Mouse (Mus musculus) stomach, embryonic 15.5 days (tissue): ENCODE measurements around the gene Ccl24. TPM values are rescaled to one million over a fixed set of nuclear protein-coding genes. Genes with fewer than 3 reads are reported as not detected.

Experiments
- ATAC-seq: fragments of 200-750 bp; cut with Nextera tagmentation; 2 replicates; pipeline ENCODE4 v1.8.0; 2017; ENCODE audit warnings: low read depth, moderate number of reproducible peaks, moderate TSS enrichment; ENCODE audit not compliant: insufficient read depth, low FRiP score
- H3K27ac ChIP-seq: fragments of 300-500 bp; sonication (generic); 2 replicates; pipeline ENCODE4 v1.5.1; 2015; ENCODE audit warnings: mild to moderate bottlenecking, inconsistent platforms
- H3K27me3 ChIP-seq: fragments of 300-500 bp; sonication (generic); replicated peaks from 2 replicates; pipeline ENCODE4 v1.6.1; 2015; ENCODE audit warnings: inconsistent platforms
- H3K36me3 ChIP-seq: fragments of 300-500 bp; sonication (generic); 2 replicates; pipeline ENCODE4 v1.6.1; 2015; ENCODE audit warnings: inconsistent platforms
- H3K4me1 ChIP-seq: fragments of 300-500 bp; sonication (generic); 2 replicates; pipeline ENCODE4 v1.6.1; 2015; ENCODE audit warnings: inconsistent platforms
- H3K4me2 ChIP-seq: fragments of 300-500 bp; sonication (generic); 2 replicates; pipeline ENCODE4 v1.6.1; 2015; ENCODE audit warnings: mild to moderate bottlenecking, inconsistent platforms
- H3K4me3 ChIP-seq: fragments of 300-500 bp; sonication (generic); replicated peaks from 2 replicates; pipeline ENCODE4 v1.5.1; 2015; ENCODE audit warnings: inconsistent platforms
- H3K9ac ChIP-seq: fragments of 300-500 bp; sonication (generic); 2 replicates; pipeline ENCODE4 v1.6.1; 2015; ENCODE audit warnings: inconsistent platforms
- H3K9me3 ChIP-seq: fragments of 300-500 bp; sonication (generic); 2 replicates; pipeline ENCODE4 v1.6.1; 2016; ENCODE audit warnings: inconsistent platforms
- WGBS: fragments of 180-500 bp; shearing (Covaris S2); methylation state at CpG from one replicate; pipeline ENCODE4 v1.1.7; 2015; 5-methylcytosine and 5-hydroxymethylcytosine counted together
- polyA plus RNA-seq: library from polyadenylated mRNA; unstranded; fragments of >200 nt; fragmentation: Nextera tagmentation; extraction: Ambion mirVana; gene quantifications from 2 replicates; pipeline ENCODE4 v1.2.1, GENCODE M21; 2015

The Ccl24 gene
- polyA plus RNA-seq, 1 experiment from 2014 or later, result 6.7 TPM

DNA sequence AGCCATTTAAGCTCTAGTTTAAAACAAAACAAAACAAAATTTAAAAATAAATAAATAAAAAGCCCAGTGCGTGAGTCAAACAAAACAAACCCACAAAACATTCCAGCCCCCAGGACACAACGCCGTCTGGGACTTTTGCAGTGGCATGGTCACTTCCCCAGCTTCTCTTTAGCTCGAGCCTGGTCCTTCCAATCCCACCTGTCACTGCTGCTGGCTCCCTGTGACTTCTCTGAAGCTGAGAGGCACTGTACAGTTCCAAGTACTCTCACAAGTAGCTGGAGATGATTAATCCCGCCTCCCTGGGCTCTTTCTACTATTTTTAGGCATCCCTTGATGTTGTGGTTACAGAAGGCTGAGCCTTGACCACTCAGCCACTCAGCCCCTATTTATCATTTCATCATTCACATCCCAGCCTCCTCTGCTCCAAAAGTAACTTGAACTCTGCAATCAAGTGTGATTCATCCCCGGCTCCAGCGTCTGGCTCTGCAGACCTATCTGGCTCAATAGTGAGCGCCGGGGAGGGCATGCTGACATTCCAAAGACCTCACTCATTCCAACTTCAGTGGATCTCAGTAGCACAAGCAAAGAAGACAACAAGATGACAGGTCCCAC, 50.6 kb downstream of the Ccl24 start:
- no peak overlapping the region for H3K9ac ChIP-seq
- H3K36me3 ChIP-seq, result no peaks in the 10 kb centered on the region
- H3K4me2 ChIP-seq, result no peak overlapping the region
- ATAC-seq, result no peak
- H3K4me3 ChIP-seq, result no peak overlapping the region
- H3K27me3 ChIP-seq, result no peaks in the 10 kb centered on the region
- H3K4me1 ChIP-seq, result 0 out of 2 replicates have a peak, but pooled peaks cover 14% of the 10 kb centered on the region
- no peak overlapping the region for H3K27ac ChIP-seq
- no peaks in the 10 kb centered on the region for H3K9me3 ChIP-seq
- WGBS, result 64% methylated on average over 9 of the region's 9 CpGs

Other genes with a start within 250 kb of the Ccl24 start
- 0.41 and 0.83 TPM in 2 replicates for gene Fkbp6, start 223.0 kb downstream of the Ccl24 start, polyA plus RNA-seq
- gene Trim50, start 219.8 kb downstream of the Ccl24 start, polyA plus RNA-seq, result 0.37 and 0.83 TPM in 2 replicates
- gene Nsun5, start 203.1 kb downstream of the Ccl24 start, polyA plus RNA-seq, result 29.0 and 32.0 TPM in 2 replicates
- gene Pom121, start 178.5 kb downstream of the Ccl24 start, polyA plus RNA-seq, result 11.2 and 11.4 TPM in 2 replicates
- gene Hip1, start 27.9 kb downstream of the Ccl24 start, polyA plus RNA-seq, result 23.3 and 23.8 TPM in 2 replicates
- gene Ccl26, start 9.5 kb downstream of the Ccl24 start, polyA plus RNA-seq, result not detected in 2 replicates
- gene Rhbdd2, start 59.6 kb upstream of the Ccl24 start, polyA plus RNA-seq, result 38.5 and 39.7 TPM in 2 replicates
- gene Por, start 97.0 kb upstream of the Ccl24 start, polyA plus RNA-seq, result 99.8 and 101 TPM in 2 replicates
- gene Tmem120a, start 171.4 kb upstream of the Ccl24 start, polyA plus RNA-seq, result 43.9 and 45.5 TPM in 2 replicates
- gene Styxl1, start 205.3 kb upstream of the Ccl24 start, polyA plus RNA-seq, result 0.30 and 0.36 TPM in 2 replicates
- gene Mdh2, start 205.4 kb upstream of the Ccl24 start, polyA plus RNA-seq, result 496 and 553 TPM in 2 replicates
- 2.9 and 4.2 TPM in 2 replicates for gene Srrm3, start 233.8 kb upstream of the Ccl24 start, polyA plus RNA-seq